Comparison of ENCODE assay signal across 9 mouse cellular contexts in genomic region chr6:25709250-25709895, GRCm38 (mm10). TPM values are rescaled to one million over a fixed set of nuclear protein-coding genes. Genes with fewer than 3 reads are reported as not detected.
DNase-seq lines count a peak whose midpoint lies in the region; ATAC-seq and TF ChIP-seq lines count a peak whose summit lies in the region.
"Had no signal": no experiment of that assay in that cellular context is flagged by ENCODE, and none has a peak within 500 bp of the region (broad histone marks: within the 10 kb centered on the region; RNA-seq: fewer than 3 reads in every experiment).

No protein-coding gene starts in this region.

- no peaks in the 10 kb centered on the region for H3K27me3 ChIP-seq in lung, embryonic 14.5 days (ENCODE audit: insufficient read depth, low read length)
- no peaks in the 10 kb centered on the region for H3K27me3 ChIP-seq in forebrain, embryonic 13.5 days
- no peaks in the 10 kb centered on the region for H3K27me3 ChIP-seq in midbrain, embryonic 16.5 days (ENCODE audit: control insufficient read depth, insufficient read depth, low read depth, low read length)
- H3K27me3 ChIP-seq: liver, embryonic 15.5 days had no signal

- H3K4me3 ChIP-seq in lung, embryonic 14.5 days (ENCODE audit: low read depth, low read length): no peak overlapping the region
- no peak overlapping the region for H3K4me3 ChIP-seq in forebrain, embryonic 13.5 days
- H3K4me3 ChIP-seq in midbrain, embryonic 16.5 days (ENCODE audit: low read depth, low read length): no peak overlapping the region
- H3K4me3 ChIP-seq: liver, embryonic 15.5 days had no signal

- no peaks in the 10 kb centered on the region for H3K36me3 ChIP-seq in lung, embryonic 14.5 days (ENCODE audit: insufficient read depth)
- H3K36me3 ChIP-seq in forebrain, embryonic 13.5 days (ENCODE audit: poor library complexity, severe bottlenecking): no peaks in the 10 kb centered on the region
- no peaks in the 10 kb centered on the region for H3K36me3 ChIP-seq in midbrain, embryonic 16.5 days (ENCODE audit: control insufficient read depth, insufficient read depth, low read length)
- H3K36me3 ChIP-seq: liver, embryonic 15.5 days had no signal

- H3K9ac ChIP-seq in lung, embryonic 14.5 days: no peak overlapping the region
- H3K9ac ChIP-seq in forebrain, embryonic 13.5 days: no peak overlapping the region
- H3K9ac ChIP-seq in midbrain, embryonic 16.5 days (ENCODE audit: low read depth, low read length): no peak overlapping the region
- H3K9ac ChIP-seq: liver, embryonic 15.5 days had no signal

- H3K27ac ChIP-seq in lung, embryonic 14.5 days (ENCODE audit: low read depth): no peak overlapping the region
- no peak overlapping the region for H3K27ac ChIP-seq in forebrain, embryonic 13.5 days
- no peak overlapping the region for H3K27ac ChIP-seq in midbrain, embryonic 16.5 days (ENCODE audit: low read length)
- H3K27ac ChIP-seq: liver, embryonic 15.5 days had no signal

- 21% methylated on average over 6 of the region's 6 CpGs for WGBS in lung, embryonic 14.5 days
- 45% methylated on average over 6 of the region's 6 CpGs for WGBS in forebrain, embryonic 13.5 days
- 41% methylated on average over 6 of the region's 6 CpGs for WGBS in midbrain, embryonic 16.5 days

- peak; percentile 91 for ATAC-seq in lung, embryonic 14.5 days (ENCODE audit: insufficient read depth)
- ATAC-seq in forebrain, embryonic 13.5 days: peak; percentile 72; the same call in 1 of the 2 replicates
- peak; percentile 54; the same call in 1 of the 2 replicates for ATAC-seq in midbrain, embryonic 16.5 days

- no peak overlapping the region for H3K4me2 ChIP-seq in lung, embryonic 14.5 days
- H3K4me2 ChIP-seq in forebrain, embryonic 13.5 days: no peak overlapping the region
- H3K4me2 ChIP-seq in midbrain, embryonic 16.5 days (ENCODE audit: low read length): no peak overlapping the region
- H3K4me2 ChIP-seq: liver, embryonic 15.5 days had no signal

- peak; percentile 78 for DNase-seq in lung, embryonic 14.5 days
- no peak for DNase-seq in lung, adult 18-20 months
- peak; percentile 34 to 64 for DNase-seq in adrenal gland, postnatal 36 days
- peak; percentile 55 for DNase-seq in layer of hippocampus, adult 9-10 months (ENCODE audit: low spot score)
- DNase-seq in thymus, postnatal 4 days: no peak

- peak; percentile 64 for TF ChIP-seq CTCF in lung, embryonic 14.5 days (IDR thresholded peaks at IDR 0.05; ENCODE audit: low read depth)

- no peaks in the 10 kb centered on the region for H3K9me3 ChIP-seq in lung, embryonic 14.5 days (ENCODE audit: low read depth, low read length)
- no peaks in the 10 kb centered on the region for H3K9me3 ChIP-seq in forebrain, embryonic 13.5 days (replicated peaks)
- no peaks in the 10 kb centered on the region for H3K9me3 ChIP-seq in midbrain, embryonic 16.5 days (replicated peaks; ENCODE audit: control insufficient read depth, low read length, poor library complexity, severe bottlenecking)
- H3K9me3 ChIP-seq: liver, embryonic 15.5 days had no signal

- H3K4me1 ChIP-seq in lung, embryonic 14.5 days (ENCODE audit: insufficient read depth): no peaks in the 10 kb centered on the region
- H3K4me1 ChIP-seq in forebrain, embryonic 13.5 days: no peaks in the 10 kb centered on the region
- no peaks in the 10 kb centered on the region for H3K4me1 ChIP-seq in midbrain, embryonic 16.5 days (ENCODE audit: control insufficient read depth, insufficient read depth, low read length)
- H3K4me1 ChIP-seq: liver, embryonic 15.5 days had no signal

RNA-seq across cellular contexts. Expression of gene Gpr37, which starts 18.8 kb away (rescaled TPM):
- 0.49 and 0.58 TPM in 2 replicates for polyA plus RNA-seq in lung, embryonic 14.5 days (2014; fragmentation: Nextera tagmentation; extraction: Ambion mirVana)
- total RNA-seq in adrenal gland, postnatal 36 days (2021): under 1 TPM; 0.20 to 0.30 TPM
- polyA plus RNA-seq in forebrain, embryonic 13.5 days (2015; fragmentation: Nextera tagmentation; extraction: Ambion mirVana): 1.5 and 1.8 TPM in 2 replicates
- polyA plus RNA-seq in midbrain, embryonic 16.5 days (2015; fragmentation: Nextera tagmentation; extraction: Ambion mirVana): 5.2 and 7.0 TPM in 2 replicates
- total RNA-seq: common myeloid progenitor, adult 5-6 weeks had no signal

Comparison
In these comparisons a context has a peak if more than half of its experiments do, and no peak if none do; other contexts are left out.
1. DNase-seq: peak in lung, embryonic 14.5 days (single experiment), adrenal gland, postnatal 36 days (2 of 2) and layer of hippocampus, adult 9-10 months (single experiment); none in lung, adult 18-20 months (0 of 2) and thymus, postnatal 4 days (single experiment).
2. Peak in every context shown above with its lines, with median percentiles within 50 percentile points of each other: ATAC-seq.